Mouse (Mus musculus): ENCODE results near the gene Sct.
"Not testable (repeated sequence)": the region's sequence is repeated elsewhere in the genome, so short reads cannot be mapped to it uniquely, and the experiment has no call there.

DNA sequence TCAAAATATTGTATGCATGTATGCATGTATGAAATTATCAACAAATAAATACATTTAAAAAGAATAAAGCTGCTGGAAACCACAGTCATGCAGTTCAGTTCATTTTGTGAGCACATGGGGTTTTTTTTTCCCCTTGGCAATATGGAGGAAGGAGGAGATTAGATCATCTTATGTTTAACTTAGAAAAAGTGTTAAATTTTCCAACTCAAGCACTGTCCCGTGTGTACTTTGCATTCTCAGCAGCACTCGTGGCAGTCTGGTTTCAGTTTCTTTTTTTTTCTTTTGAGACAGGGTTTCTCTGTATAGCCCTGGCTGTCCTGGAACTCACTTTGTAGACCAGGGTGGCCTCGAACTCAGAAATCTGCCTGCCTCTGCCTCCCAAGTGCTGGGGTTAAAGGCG lies 28.4 kb downstream of the Sct start:
- TF ChIP-seq CTCF, EP300 (IDR thresholded peaks at IDR 0.05): not testable (repeated sequence)
